Mouse (Mus musculus) right cerebral cortex, postnatal 10 days (tissue): ENCODE measurements around the gene Zcchc7.
"Not testable (repeated sequence)": the region's sequence is repeated elsewhere in the genome, so short reads cannot be mapped to it uniquely, and the experiment has no call there.

ENCODE experiments used
- DNase-seq, 2 experiments: peaks; one replicate each; pipeline ENCODE4 v3.0.0; 2021; ENCODE audit warnings: low spot score in 2 of 2

Gene Zcchc7

DNA sequence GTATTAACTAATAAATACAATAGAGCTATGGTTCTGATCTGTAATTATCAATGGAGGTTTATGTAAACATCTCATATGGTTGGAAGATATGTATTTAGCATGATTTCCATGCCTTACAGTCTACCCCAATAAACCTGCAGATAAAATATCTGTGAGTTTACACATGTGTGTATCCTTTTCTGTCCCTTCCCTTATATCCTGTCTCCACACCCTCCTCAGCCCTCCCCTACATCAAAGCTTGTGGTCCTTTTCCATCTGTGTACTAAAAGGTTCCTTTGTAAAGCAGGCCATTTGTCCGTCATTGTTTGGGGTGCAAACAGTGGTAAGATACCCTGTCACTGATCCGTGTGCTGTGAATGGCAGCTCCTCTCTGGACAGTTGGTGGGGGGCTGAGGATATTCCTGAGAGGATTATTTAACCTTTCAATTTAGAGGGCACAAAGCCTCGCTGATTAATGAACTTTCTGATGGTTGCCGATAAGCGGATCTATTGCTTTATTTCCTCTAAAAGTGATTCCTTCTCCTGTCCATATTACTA is 161.7 kb downstream of the Zcchc7 start:
- DNase-seq = no peak

DNA sequence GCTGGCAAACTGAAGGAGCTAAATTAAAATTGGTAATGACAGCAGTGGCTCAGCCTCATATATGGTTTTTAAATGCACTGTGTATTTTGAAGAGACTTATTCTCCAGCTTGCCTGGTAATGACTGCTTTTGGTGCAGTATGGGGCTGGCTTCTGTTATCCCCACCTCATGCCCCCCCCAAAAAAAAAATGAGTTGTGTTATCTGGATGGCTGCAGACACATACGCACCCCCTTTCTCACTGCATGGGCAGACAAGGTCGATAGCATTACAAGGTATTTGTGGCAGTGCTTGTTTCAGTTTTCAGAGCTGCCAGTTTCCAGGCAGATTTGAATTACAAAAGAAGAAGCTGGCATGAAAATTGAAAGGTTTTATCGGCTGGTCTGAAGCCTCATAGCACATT is 162.2 kb downstream of the Zcchc7 start:
- no peak for DNase-seq

DNA sequence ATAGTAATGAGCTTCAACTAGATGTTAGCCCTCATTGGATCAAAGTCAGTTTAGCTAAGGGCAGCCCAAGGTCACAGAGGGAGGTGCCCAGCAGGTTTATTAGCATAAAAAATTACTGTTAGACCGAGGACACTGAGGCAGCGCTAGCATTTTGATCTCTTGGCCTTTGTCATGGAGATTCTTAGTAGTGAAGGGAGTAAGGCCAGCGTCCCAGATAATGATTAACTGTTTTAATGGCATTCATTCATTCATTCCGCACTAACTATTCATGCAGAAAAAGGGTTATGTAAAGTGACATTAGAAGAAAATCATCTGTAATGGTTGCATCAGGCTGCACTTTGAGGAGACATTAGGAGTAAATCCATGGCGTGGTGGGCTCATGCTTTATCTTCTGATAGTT is 165.2 kb downstream of the Zcchc7 start:
- DNase-seq = no peak

- DNase-seq = no peak
These were observed 166.9 kb downstream of the Zcchc7 start for GRCm38 (mm10) chr4:44922466-44923128.

GRCm38 (mm10) chr4:44923129-44923481 is 167.4 kb downstream of the Zcchc7 start:
- DNase-seq = no peak

GRCm38 (mm10) chr4:44927934-44928333 is 172.3 kb downstream of the Zcchc7 start:
- no peak for DNase-seq

DNA sequence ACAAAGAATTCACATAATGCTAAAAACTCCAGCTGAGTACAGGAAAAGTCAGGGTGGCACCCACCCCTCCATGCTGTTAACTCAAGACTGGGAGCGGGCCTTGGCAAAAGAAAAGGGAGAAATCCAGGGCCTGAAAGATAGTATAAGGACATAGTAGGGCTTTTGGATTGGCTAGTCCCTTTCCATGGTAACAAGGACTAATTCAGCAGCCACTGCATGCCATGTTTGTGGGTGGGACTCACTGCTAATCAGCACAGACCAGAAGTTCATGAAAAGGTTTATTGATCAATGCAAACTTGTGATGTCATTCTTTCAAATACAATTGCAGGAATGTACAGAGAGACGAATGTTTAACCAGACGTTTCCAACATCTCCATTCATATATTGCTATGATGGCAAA is 173.1 kb downstream of the Zcchc7 start:
- DNase-seq = peak in 1 of 2 experiments; percentile 6

- DNase-seq = peak in 1 of 2 experiments; percentile 14
These were observed 174.7 kb downstream of the Zcchc7 start for GRCm38 (mm10) chr4:44930406-44930805.

DNA sequence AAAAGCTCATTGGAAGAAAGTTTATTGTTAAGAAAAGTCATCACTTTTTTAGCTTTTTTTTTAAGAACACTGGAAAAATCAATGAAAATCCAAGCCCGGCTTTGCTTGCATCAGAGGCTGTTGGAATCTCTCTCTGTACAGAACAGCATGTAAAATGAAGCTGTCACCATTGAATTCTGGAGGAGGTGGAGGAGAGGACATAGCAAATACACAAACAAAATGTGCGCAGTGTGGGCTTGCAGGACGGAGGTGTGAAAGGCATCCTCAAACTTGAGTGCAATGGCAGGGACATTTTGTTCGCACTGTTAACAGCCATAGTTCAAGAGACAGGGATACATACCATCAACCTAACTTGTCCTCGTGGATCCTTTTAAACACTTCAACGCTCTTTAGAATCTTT is 176.1 kb downstream of the Zcchc7 start:
- no peak for DNase-seq

DNA sequence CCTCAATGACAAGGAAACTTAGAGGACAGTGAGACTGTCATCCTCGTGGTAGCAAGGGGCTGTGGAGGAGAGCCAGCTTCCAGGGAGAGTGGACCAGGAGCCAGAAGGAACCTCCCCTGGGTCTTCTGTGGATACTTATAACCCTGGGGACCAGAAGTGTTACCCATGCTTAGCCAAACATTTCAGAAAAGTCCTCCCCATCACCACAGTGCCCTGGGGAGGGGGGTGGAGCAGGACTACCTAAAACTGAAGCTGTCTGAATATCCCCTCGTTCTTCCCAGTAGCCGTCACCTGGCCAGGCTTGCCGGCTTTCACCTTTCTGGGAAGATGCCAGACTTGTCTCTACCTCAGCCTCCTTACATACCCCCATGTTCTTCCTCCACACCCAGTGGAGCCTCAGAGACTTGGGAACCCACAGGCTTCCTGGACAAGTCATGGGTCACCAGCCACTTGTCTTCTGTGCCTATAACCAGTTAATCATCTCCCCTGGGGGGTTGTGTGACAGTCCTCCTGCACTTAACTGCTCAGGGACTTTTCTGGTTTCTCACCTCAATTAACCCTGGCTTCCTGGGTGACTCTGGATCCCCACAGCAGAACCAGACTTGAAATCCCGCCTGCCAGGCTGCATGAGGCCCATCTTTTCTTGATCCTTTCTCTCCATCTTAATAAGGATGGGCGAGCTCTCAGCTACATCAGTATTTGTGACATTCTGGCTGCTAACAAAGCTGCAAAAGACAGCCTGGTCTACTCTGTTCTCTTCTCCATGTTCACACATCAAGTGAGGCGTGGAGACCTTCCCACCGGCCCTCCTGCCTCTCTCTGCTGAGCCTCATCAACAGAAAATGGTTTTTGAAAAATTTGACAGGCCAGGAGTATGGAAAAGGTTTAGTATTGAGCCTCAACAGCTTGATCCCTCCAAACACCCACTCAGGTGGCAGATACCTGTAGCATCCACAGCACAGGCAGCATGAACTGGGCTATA is 183.0 kb downstream of the Zcchc7 start:
- no peak for DNase-seq

- DNase-seq = peak in 1 of 2 experiments; percentile 13
These were observed 184.0 kb downstream of the Zcchc7 start for GRCm38 (mm10) chr4:44939576-44940249.

GRCm38 (mm10) chr4:44940286-44940685 is 184.6 kb downstream of the Zcchc7 start:
- DNase-seq = no peak

- DNase-seq = no peak
These were observed 186.6 kb downstream of the Zcchc7 start for GRCm38 (mm10) chr4:44942237-44942636.

GRCm38 (mm10) chr4:44943480-44943879 is 187.8 kb downstream of the Zcchc7 start:
- DNase-seq = no peak

GRCm38 (mm10) chr4:44944426-44945075 is 188.9 kb downstream of the Zcchc7 start:
- DNase-seq = no peak

DNA sequence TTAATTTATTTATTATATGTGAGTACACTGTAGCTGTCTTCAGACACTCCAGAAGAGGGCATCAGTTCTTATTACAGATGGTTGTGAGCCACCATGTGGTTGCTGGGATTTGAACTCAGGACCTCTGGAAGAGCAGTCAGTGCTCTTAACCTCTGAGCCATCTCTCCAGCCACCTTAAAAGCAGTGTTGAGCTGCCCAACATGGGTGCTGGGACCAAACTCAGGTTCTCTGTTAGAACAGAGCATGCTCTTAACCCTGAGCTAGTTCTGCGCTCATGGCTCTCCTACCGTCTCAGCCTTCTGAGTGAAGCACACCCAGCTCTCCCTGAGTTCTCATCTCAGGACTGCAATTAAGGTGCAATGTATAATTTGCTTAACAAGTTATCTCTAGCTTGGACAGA is 190.4 kb downstream of the Zcchc7 start:
- not testable (repeated sequence) for DNase-seq

DNA sequence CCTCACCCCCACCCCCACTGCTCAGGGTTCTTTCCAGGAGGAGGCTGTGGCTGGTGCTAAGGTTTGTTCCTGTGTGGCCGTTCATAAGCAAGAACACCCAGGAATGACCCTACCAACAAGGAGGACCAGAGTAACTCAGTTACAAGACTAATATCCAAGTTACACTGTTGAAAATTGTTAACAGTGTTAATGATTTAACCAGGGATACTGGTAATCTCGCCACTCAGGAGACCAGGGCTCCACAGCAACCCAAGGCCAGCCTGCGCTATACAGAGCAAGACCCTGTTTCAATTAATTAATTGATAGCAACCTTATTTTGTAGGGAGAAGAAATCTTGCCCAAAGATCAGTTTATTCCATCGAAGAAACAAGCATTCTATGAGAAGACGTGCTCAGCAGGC is 191.8 kb downstream of the Zcchc7 start:
- no peak for DNase-seq

- DNase-seq = no peak
These were observed 192.6 kb downstream of the Zcchc7 start for GRCm38 (mm10) chr4:44948314-44948713.

DNA sequence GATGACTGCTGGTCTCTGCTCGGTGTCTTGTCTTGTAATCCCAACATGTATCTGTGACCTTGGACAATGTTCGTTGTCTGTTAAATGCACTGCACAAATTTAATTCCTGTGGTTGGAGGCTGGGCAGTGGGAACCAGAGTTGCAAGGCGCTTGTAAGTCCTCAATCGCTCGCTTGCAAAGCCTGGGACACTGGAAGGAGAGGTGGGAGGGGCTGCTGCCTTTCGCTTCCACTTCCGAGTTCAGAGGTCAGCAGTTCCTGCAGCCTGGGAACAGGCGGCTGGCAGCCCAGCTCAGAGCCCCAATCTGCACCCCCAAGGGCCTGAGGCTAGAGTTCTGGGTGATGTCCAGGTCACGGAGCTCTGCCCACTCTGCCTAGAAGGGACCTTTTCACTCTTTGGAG is 197.4 kb downstream of the Zcchc7 start:
- no peak for DNase-seq

GRCm38 (mm10) chr4:44958776-44959175 is 203.1 kb downstream of the Zcchc7 start:
- DNase-seq = no peak

GRCm38 (mm10) chr4:44959220-44959619 is 203.5 kb downstream of the Zcchc7 start:
- no peak for DNase-seq

GRCm38 (mm10) chr4:44963156-44963555 is 207.5 kb downstream of the Zcchc7 start:
- DNase-seq = no peak
